In genomic region chr4:123183239-123184056, GRCm38 (mm10) we compare ENCODE assay signal across 8 mouse cellular contexts. TPM values are rescaled to one million over a fixed set of nuclear protein-coding genes. Genes with fewer than 3 reads are reported as not detected.
DNase-seq lines count a peak whose midpoint lies in the region; ATAC-seq lines count a peak whose summit lies in the region.

No protein-coding gene starts in this region.

- no peaks in the 10 kb centered on the region for H3K9me3 ChIP-seq in hindbrain, embryonic 14.5 days (ENCODE audit: control insufficient read depth, low read length)
- no peaks in the 10 kb centered on the region for H3K9me3 ChIP-seq in lung, embryonic 16.5 days (ENCODE audit: control insufficient read depth, low read length)

- H3K4me1 ChIP-seq in hindbrain, embryonic 14.5 days (replicated peaks; ENCODE audit: control insufficient read depth, insufficient read depth, low read length), result peaks cover 22% of the 10 kb centered on the region
- peaks cover 15% of the 10 kb centered on the region for H3K4me1 ChIP-seq in lung, embryonic 16.5 days (replicated peaks; ENCODE audit: control insufficient read depth, insufficient read depth, low read length)

- DNase-seq in Muller cell, postnatal 12 days (ENCODE audit: inconsistent ontology term), result peak; percentile 89
- DNase-seq in cerebellum, postnatal 14 days, result peak; percentile 92 to 93
- DNase-seq in frontal cortex, postnatal 36 days (ENCODE audit: low spot score in 2 of 2), result peak; percentile 91 to 94
- peak; percentile 84 for DNase-seq in hindbrain, embryonic 14.5 days (ENCODE audit: low spot score)
- DNase-seq in layer of hippocampus, postnatal 14 days (ENCODE audit: low spot score in 2 of 2), result peak; percentile 90 to 93
- peak; percentile 72 for DNase-seq in ovary, adult 18-20 months (ENCODE audit: low spot score)
- DNase-seq in testis, postnatal 14 days (ENCODE audit: low spot score), result peak; percentile 77

- peak overlapping the region; percentile 34 for H3K27ac ChIP-seq in hindbrain, embryonic 14.5 days
- no peak overlapping the region for H3K27ac ChIP-seq in lung, embryonic 16.5 days (ENCODE audit: low read length)

- ATAC-seq in hindbrain, embryonic 14.5 days (ENCODE audit: low FRiP score), result peak; percentile 91
- ATAC-seq in lung, embryonic 16.5 days (ENCODE audit: low read depth), result peak; percentile 90

- peak overlapping the region; percentile 60 for H3K9ac ChIP-seq in hindbrain, embryonic 14.5 days
- H3K9ac ChIP-seq in lung, embryonic 16.5 days (ENCODE audit: low read length), result peak overlapping the region; percentile 23; the same call in 1 of the 2 replicates

- peak overlapping the region; percentile 40 for H3K4me3 ChIP-seq in hindbrain, embryonic 14.5 days (replicated peaks; ENCODE audit: low read length)
- peak overlapping the region; percentile 42 for H3K4me3 ChIP-seq in lung, embryonic 16.5 days (ENCODE audit: low read length)

- peak overlapping the region; percentile 77 for H3K4me2 ChIP-seq in hindbrain, embryonic 14.5 days (replicated peaks)
- peak overlapping the region; percentile 66 for H3K4me2 ChIP-seq in lung, embryonic 16.5 days (ENCODE audit: low read depth, low read length)

- WGBS in hindbrain, embryonic 14.5 days, result 11% methylated on average over 43 of the region's 44 CpGs
- WGBS in lung, embryonic 16.5 days, result 11% methylated on average over 44 of the region's 44 CpGs

- H3K36me3 ChIP-seq in hindbrain, embryonic 14.5 days (replicated peaks; ENCODE audit: control insufficient read depth, insufficient read depth), result no peaks in the 10 kb centered on the region
- no peaks in the 10 kb centered on the region for H3K36me3 ChIP-seq in lung, embryonic 16.5 days (ENCODE audit: control insufficient read depth, insufficient read depth, low read length)

- H3K27me3 ChIP-seq in hindbrain, embryonic 14.5 days (ENCODE audit: control insufficient read depth, insufficient read depth, low read length), result peaks cover 37% of the 10 kb centered on the region
- H3K27me3 ChIP-seq in lung, embryonic 16.5 days (ENCODE audit: control insufficient read depth, insufficient read depth, low read depth, low read length), result peaks cover 55% of the 10 kb centered on the region

RNA-seq across cellular contexts. Expression of gene Hpcal4, which starts 0.4 kb away (rescaled TPM):
- polyA plus RNA-seq in hindbrain, embryonic 14.5 days (2014; fragmentation: Nextera tagmentation; extraction: Ambion mirVana), result 34.0 and 52.6 TPM in 2 replicates
- total RNA-seq in layer of hippocampus, postnatal 14 days (2021), result 100 to 1,000 TPM; 331 to 338 TPM
- polyA plus RNA-seq in lung, embryonic 16.5 days (2015; fragmentation: Nextera tagmentation; extraction: Ambion mirVana), result 0.16 and 0.19 TPM in 2 replicates

RNA-seq across cellular contexts. Expression of gene Nt5c1a, which starts 17.9 kb away (rescaled TPM):
- 0.17 TPM in 1 of 2 replicates, not detected in the other for polyA plus RNA-seq in hindbrain, embryonic 14.5 days (2014; fragmentation: Nextera tagmentation; extraction: Ambion mirVana)
- 1 to 10 TPM; 9.3 to 9.8 TPM for total RNA-seq in layer of hippocampus, postnatal 14 days (2021)
- 0.18 TPM in 1 of 2 replicates, not detected in the other for polyA plus RNA-seq in lung, embryonic 16.5 days (2015; fragmentation: Nextera tagmentation; extraction: Ambion mirVana)

RNA-seq across cellular contexts. Expression of gene Ppie, which starts 43.7 kb away (rescaled TPM):
- 50.2 and 54.9 TPM in 2 replicates for polyA plus RNA-seq in hindbrain, embryonic 14.5 days (2014; fragmentation: Nextera tagmentation; extraction: Ambion mirVana)
- 10 to 100 TPM; 17.5 to 21.5 TPM for total RNA-seq in layer of hippocampus, postnatal 14 days (2021)
- 93.7 and 94.7 TPM in 2 replicates for polyA plus RNA-seq in lung, embryonic 16.5 days (2015; fragmentation: Nextera tagmentation; extraction: Ambion mirVana)

RNA-seq across cellular contexts. Expression of gene Heyl, which starts 49.9 kb away (rescaled TPM):
- polyA plus RNA-seq in hindbrain, embryonic 14.5 days (2014; fragmentation: Nextera tagmentation; extraction: Ambion mirVana), result 6.8 and 8.2 TPM in 2 replicates
- 1 to 10 TPM; 6.7 to 7.7 TPM for total RNA-seq in layer of hippocampus, postnatal 14 days (2021)
- polyA plus RNA-seq in lung, embryonic 16.5 days (2015; fragmentation: Nextera tagmentation; extraction: Ambion mirVana), result 26.2 and 31.8 TPM in 2 replicates

Comparison
In these comparisons a context has a peak if more than half of its experiments do, and no peak if none do; other contexts are left out.
1. RNA of gene Hpcal4, which starts 0.4 kb away (polyA plus RNA-seq): 34.0 to 52.6 TPM in hindbrain, embryonic 14.5 days; 0.16 to 0.19 TPM in lung, embryonic 16.5 days; every median in the first group is over 10 times any median in the second.
2. Peak in every context shown above with its lines, with median percentiles within 50 percentile points of each other: DNase-seq.